Mouse (Mus musculus) heart, embryonic 16.5 days (tissue): Measurements from ENCODE around the gene Hoxa7. TPM values are rescaled to one million over a fixed set of nuclear protein-coding genes. Genes with fewer than 3 reads are reported as not detected.

Experiments
- ATAC-seq: fragments of 200-750 bp; cut with Nextera tagmentation; replicated peaks from 2 replicates; pipeline ENCODE4 v1.8.0; 2017; ENCODE audit warnings: moderate number of reproducible peaks; ENCODE audit not compliant: insufficient read depth, low FRiP score; ENCODE audit errors: extremely low read depth
- H3K27ac ChIP-seq: fragments of 300-500 bp; sonication (generic); 2 replicates; pipeline ENCODE4 v1.5.1; 2014; ENCODE audit warnings: mild to moderate bottlenecking, low read length, control low read depth, moderate library complexity
- H3K27me3 ChIP-seq: fragments of 300-500 bp; sonication (generic); 2 replicates; pipeline ENCODE4 v1.6.1; 2014; ENCODE audit warnings: low read length, mixed read lengths; ENCODE audit not compliant: control insufficient read depth, insufficient read depth
- H3K36me3 ChIP-seq: fragments of 300-500 bp; sonication (generic); 2 replicates; pipeline ENCODE4 v1.6.1; 2014; ENCODE audit not compliant: control insufficient read depth, insufficient read depth
- H3K4me1 ChIP-seq: fragments of 300-500 bp; sonication (generic); 2 replicates; pipeline ENCODE4 v1.6.1; 2014; ENCODE audit warnings: low read length, mixed read lengths; ENCODE audit not compliant: control insufficient read depth, insufficient read depth
- H3K4me2 ChIP-seq: fragments of 300-500 bp; sonication (generic); 2 replicates; pipeline ENCODE4 v1.6.1; 2014; ENCODE audit warnings: low read depth, mild to moderate bottlenecking, control low read depth, low read length
- H3K4me3 ChIP-seq: fragments of 300-500 bp; sonication (generic); 2 replicates; pipeline ENCODE4 v1.5.1; 2014; ENCODE audit warnings: mild to moderate bottlenecking, control low read depth, low read length
- H3K9ac ChIP-seq: fragments of 300-500 bp; sonication (generic); 2 replicates; pipeline ENCODE4 v1.6.1; 2014; ENCODE audit warnings: low read length, control low read depth
- H3K9me3 ChIP-seq: fragments of 300-500 bp; sonication (generic); replicated peaks from 2 replicates; pipeline ENCODE4 v1.6.1; 2016; ENCODE audit warnings: low read length; ENCODE audit not compliant: control insufficient read depth
- WGBS: fragments of 180-500 bp; shearing (Covaris S2); extraction: QIAGEN DNeasy Blood & Tissue Kit; methylation state at CpG from one replicate; pipeline ENCODE4 v1.1.7; 2014; 5-methylcytosine and 5-hydroxymethylcytosine counted together
- polyA plus RNA-seq: library from polyadenylated mRNA; unstranded; fragments of >200 nt; fragmentation: Nextera tagmentation; extraction: Ambion mirVana; gene quantifications from 2 replicates; pipeline ENCODE4 v1.2.1, GENCODE M21; 2015

The Hoxa7 gene
- polyA plus RNA-seq, 1 experiment from 2014 or later, result 0.38 TPM

DNA sequence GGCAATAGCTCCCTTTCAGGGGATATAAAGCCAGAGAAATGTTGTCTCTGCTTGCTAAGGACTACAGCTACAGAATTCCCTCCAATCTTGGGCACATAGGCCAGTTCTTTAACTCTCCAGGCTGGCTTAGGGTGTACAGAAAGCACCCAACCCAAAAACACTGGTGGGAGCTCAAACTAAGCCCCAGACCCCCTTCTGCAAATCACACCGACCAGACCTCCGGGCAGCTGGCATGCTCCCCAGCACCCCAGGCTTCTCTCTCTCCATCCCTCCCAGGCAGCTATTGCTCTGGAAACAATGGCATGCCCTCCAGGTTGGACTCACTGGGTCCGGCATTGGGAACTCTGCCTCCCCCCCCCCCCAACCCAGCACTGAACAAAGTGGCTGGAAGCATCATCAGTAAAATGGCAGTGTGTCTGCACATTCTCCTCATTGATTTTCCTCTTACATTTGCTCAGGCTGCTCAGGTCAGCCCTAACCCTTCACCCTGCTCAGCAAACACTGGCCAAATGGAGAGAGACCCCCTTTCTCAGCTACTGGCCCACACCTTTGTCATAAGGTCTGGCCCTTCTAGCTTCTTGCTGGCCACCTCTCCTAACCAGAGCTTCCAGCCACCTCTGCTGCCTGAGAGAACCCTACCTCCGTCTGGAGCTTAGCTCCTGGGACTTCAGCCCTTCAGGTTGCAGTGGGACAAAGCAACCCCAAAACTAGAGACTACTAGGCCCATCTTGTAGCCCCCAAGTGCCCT lies 42.6 kb downstream of the Hoxa7 start:
- H3K27ac ChIP-seq, result peak overlapping the region; percentile 31

DNA sequence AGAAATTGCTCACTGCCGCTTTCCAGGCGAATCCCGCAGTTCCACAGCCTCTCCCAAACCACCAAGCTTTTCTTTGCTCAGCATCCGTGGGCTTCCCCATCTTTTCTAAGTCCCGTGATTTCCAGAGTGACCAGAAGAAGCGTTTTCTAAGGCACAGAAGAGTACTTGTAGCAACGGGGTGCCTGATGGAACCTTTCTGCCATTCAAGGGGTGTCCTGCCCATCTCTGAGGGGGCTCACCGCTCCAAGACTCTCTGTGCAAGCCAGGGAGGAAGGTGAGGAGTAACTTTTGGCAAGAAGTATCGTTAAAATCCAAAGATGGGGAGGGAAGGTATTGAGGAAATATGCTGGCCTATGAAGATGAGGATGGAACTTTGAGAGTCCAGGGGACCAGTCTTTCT lies 43.8 kb downstream of the Hoxa7 start:
- peak overlapping the region; percentile 49 for H3K4me3 ChIP-seq
- ATAC-seq, result no peak
- 5% methylated on average over 9 of the region's 9 CpGs for WGBS
- H3K27me3 ChIP-seq, result peaks cover 93% of the 10 kb centered on the region
- no peak overlapping the region for H3K27ac ChIP-seq
- no peaks in the 10 kb centered on the region for H3K36me3 ChIP-seq
- H3K9ac ChIP-seq, result peak overlapping the region; percentile 49
- H3K4me1 ChIP-seq, result no peaks in the 10 kb centered on the region
- H3K9me3 ChIP-seq, result no peaks in the 10 kb centered on the region
- H3K4me2 ChIP-seq, result peak overlapping the region; percentile 48

More for the DNA sequence above, 42.6 kb downstream of the Hoxa7 start:
- no peak for ATAC-seq
- H3K36me3 ChIP-seq, result no peaks in the 10 kb centered on the region
- H3K4me2 ChIP-seq, result peak overlapping the region; percentile 49
- H3K4me3 ChIP-seq, result peak overlapping the region; percentile 27
- H3K4me1 ChIP-seq, result no peaks in the 10 kb centered on the region
- no peaks in the 10 kb centered on the region for H3K9me3 ChIP-seq
- peak overlapping the region; percentile 15 for H3K9ac ChIP-seq
- H3K27me3 ChIP-seq, result peaks cover 94% of the 10 kb centered on the region
- 9% methylated on average over 4 of the region's 4 CpGs for WGBS

DNA sequence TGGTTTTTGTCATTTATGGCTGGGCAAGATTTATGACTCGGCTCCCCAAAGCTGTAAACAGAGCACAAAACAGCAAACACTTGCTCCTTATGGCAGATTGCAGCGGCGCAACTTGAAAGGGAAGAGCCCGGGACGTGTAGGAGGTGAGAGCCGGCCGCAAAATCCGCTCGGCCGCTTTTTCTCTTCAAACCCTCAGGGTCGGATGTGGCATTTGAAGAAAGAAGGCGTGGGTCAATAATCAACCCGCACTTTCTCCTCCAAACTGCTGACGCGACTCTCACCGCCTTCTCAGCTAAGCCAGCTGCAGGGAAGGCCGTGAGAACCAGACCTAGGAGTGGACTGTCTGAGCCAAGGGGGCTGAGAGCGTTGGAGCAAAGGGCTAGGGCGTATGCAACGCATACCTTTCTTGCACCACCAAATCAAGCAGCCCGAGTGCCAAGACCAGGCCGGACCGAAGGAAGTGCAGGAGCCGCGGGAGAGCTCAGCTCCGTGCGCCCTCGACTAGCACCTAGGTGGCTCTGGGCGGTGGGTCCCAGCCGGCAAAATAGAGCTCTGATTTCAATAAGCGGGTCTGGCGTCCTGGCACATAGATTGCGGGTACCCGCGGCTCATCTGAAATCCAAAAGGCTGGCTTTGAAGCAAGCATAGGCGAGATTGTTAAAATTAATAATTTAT lies 44.5 kb downstream of the Hoxa7 start, which contains the start of gene 5730596B20Rik:
5730596B20Rik (plus strand) TSS at position 438 of the 675 bp plus-strand sequence.
- peak within 1 kb of the TSS; percentile 41 for H3K27ac ChIP-seq
- 0 out of 2 replicates have a peak, but pooled peaks cover 2% of the 10 kb centered on the region for H3K4me1 ChIP-seq
- H3K9ac ChIP-seq, result peak within 1 kb of the TSS; percentile 61
- no peaks in the 10 kb centered on the region for H3K9me3 ChIP-seq
- H3K4me3 ChIP-seq, result peak within 1 kb of the TSS; percentile 49
- H3K4me2 ChIP-seq, result peak within 1 kb of the TSS; percentile 48
- peaks cover 93% of the 10 kb centered on the region for H3K27me3 ChIP-seq
- H3K36me3 ChIP-seq, result no peaks in the 10 kb centered on the region
- WGBS, result 2% methylated on average over 36 of the region's 36 CpGs
- no peak for ATAC-seq

DNA sequence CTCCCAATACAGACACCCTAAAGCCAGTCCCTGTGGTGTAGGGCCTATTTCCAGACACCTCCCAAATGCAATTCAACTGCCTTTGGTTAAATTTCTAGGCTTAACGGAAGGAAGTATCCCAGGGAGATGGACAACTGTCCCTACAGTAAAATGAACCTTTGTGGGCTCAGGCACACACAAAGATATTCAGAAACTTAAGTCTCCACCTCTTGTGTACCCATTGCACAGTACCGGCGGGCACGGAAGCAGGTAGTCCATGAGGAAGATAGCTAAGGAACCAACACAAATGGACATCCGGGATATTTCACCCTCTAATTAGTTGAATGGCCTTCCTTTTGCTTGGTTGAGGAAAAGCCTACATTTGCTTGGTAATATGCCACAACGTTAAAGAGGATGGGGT lies 45.3 kb downstream of the Hoxa7 start:
- Histone ChIP-seq H3K4me1 (peaks cover 2% of the 10 kb centered on the region; the same call in 1 of the 2 replicates), H3K27ac (peak overlapping the region; percentile 40), H3K9me3 (no peaks in the 10 kb centered on the region), H3K36me3 (no peaks in the 10 kb centered on the region), H3K9ac (peak overlapping the region; percentile 61; the same call in 1 of the 2 replicates), H3K4me2 (peak overlapping the region; percentile 48), H3K27me3 (peaks cover 93% of the 10 kb centered on the region), H3K4me3 (peak overlapping the region; percentile 49)
- WGBS, result 1% methylated on average over 6 of the region's 6 CpGs
- no peak for ATAC-seq

DNA sequence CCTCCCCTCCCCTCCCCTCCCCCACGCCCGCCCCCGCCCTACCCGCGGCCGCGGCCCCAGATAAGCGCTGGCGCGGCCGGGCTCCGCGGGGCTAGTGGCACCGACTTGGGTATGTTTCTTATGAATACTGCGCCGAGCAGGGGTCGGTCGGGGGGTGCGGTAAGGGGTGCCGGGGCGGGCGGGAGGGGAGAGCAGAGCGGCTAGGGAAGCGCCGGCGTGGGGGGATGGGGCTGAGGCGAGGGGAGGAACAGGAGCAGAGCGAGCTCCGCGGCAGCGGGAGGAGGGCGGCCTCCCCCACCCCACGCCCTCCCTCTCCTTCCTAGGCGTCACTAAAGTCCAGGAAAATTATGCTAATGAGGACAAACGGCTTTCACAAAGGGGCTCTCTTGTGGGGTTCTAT lies 45.8 kb downstream of the Hoxa7 start:
- WGBS, result under 1% methylated on average over 25 of the region's 35 CpGs

GRCm38 (mm10) chr6:52174968-52175751 lies 46.5 kb downstream of the Hoxa7 start:
- peaks cover 93% of the 10 kb centered on the region for H3K27me3 ChIP-seq
- H3K9ac ChIP-seq, result peak overlapping the region; percentile 61
- H3K4me1 ChIP-seq, result peaks cover 2% of the 10 kb centered on the region; the same call in 1 of the 2 replicates
- peak overlapping the region; percentile 16 for H3K4me2 ChIP-seq
- ATAC-seq, result no peak
- WGBS, result 2% methylated on average over 32 of the region's 41 CpGs
- no peaks in the 10 kb centered on the region for H3K9me3 ChIP-seq
- peak overlapping the region; percentile 49 for H3K4me3 ChIP-seq
- H3K27ac ChIP-seq, result peak overlapping the region; percentile 40
- no peaks in the 10 kb centered on the region for H3K36me3 ChIP-seq

More for the DNA sequence above, 45.8 kb downstream of the Hoxa7 start:
- Histone ChIP-seq H3K4me1 (peaks cover 2% of the 10 kb centered on the region; the same call in 1 of the 2 replicates), H3K4me2 (peak overlapping the region; percentile 48), H3K27me3 (peaks cover 93% of the 10 kb centered on the region), H3K36me3 (no peaks in the 10 kb centered on the region), H3K9me3 (no peaks in the 10 kb centered on the region), H3K4me3 (peak overlapping the region; percentile 49), H3K27ac (peak overlapping the region; percentile 40), H3K9ac (peak overlapping the region; percentile 61)
- no peak for ATAC-seq

DNA sequence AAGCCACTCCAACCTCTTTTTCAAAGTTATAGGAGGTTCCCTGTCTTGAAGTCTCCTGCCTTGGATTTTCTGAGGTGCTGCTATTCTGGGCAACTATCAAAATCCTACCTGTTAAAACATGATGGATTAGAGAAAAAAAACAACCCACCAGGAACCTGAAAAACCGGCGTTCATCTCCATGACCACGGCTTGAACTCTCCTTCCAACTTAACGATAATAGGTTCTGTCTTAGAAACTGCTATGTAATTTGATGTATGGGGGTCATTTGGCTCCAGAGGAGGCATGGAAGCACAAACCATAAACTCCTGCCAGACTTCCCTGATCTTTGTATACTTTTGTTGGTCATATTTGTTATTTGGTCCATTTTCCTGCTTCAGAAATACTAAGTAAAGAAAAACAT lies 48.0 kb downstream of the Hoxa7 start:
- Histone ChIP-seq H3K4me3 (peak overlapping the region; percentile 35), H3K27ac (no peak overlapping the region), H3K9ac (no peak overlapping the region), H3K9me3 (no peaks in the 10 kb centered on the region), H3K4me2 (peak overlapping the region; percentile 51), H3K36me3 (no peaks in the 10 kb centered on the region), H3K27me3 (peaks cover 90% of the 10 kb centered on the region), H3K4me1 (peaks cover 2% of the 10 kb centered on the region; the same call in 1 of the 2 replicates)
- 11% methylated on average over 4 of the region's 4 CpGs for WGBS
- ATAC-seq, result no peak

DNA sequence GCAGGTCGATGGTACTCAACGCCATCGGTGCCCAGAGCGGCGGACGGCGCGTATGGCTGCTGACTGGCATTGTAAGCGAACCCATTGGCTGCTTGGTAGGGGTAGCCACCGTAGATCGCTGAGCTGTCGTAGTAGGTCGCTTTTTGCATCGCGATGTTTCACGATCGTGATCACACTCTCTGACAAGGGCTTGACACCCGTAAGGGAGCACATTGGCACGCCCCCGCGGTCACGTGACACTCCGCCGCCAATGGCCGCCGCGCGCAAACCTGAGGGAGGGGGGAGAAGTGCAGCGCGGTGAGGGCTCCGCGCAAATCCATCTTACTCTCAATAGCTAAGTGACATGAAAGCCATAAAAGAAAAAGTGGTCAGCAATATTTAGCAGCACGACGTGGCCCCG lies 49.2 kb downstream of the Hoxa7 start:
- ATAC-seq, result peak; percentile 52
- H3K9ac ChIP-seq, result no peak overlapping the region
- peaks cover 92% of the 10 kb centered on the region for H3K27me3 ChIP-seq

More for the DNA sequence above, 49.2 kb downstream of the Hoxa7 start:
- H3K4me3 ChIP-seq, result peak overlapping the region; percentile 35
- 2% methylated on average over 35 of the region's 35 CpGs for WGBS
- peak overlapping the region; percentile 51 for H3K4me2 ChIP-seq
- H3K36me3 ChIP-seq, result no peaks in the 10 kb centered on the region
- no peaks in the 10 kb centered on the region for H3K9me3 ChIP-seq
- H3K27ac ChIP-seq, result peak overlapping the region; percentile 39
- peaks cover 2% of the 10 kb centered on the region; the same call in 1 of the 2 replicates for H3K4me1 ChIP-seq
